Mouse (Mus musculus) hindlimb bud, embryonic 11.5 days (tissue): ENCODE data around the gene Iscu.

Experiments used
- DNase-seq: peaks from one replicate; pipeline ENCODE4 v3.0.0-alpha.2; 2012; ENCODE audit warnings: low read depth, low spot score; ENCODE audit errors: extremely low spot score

Iscu gene

DNA sequence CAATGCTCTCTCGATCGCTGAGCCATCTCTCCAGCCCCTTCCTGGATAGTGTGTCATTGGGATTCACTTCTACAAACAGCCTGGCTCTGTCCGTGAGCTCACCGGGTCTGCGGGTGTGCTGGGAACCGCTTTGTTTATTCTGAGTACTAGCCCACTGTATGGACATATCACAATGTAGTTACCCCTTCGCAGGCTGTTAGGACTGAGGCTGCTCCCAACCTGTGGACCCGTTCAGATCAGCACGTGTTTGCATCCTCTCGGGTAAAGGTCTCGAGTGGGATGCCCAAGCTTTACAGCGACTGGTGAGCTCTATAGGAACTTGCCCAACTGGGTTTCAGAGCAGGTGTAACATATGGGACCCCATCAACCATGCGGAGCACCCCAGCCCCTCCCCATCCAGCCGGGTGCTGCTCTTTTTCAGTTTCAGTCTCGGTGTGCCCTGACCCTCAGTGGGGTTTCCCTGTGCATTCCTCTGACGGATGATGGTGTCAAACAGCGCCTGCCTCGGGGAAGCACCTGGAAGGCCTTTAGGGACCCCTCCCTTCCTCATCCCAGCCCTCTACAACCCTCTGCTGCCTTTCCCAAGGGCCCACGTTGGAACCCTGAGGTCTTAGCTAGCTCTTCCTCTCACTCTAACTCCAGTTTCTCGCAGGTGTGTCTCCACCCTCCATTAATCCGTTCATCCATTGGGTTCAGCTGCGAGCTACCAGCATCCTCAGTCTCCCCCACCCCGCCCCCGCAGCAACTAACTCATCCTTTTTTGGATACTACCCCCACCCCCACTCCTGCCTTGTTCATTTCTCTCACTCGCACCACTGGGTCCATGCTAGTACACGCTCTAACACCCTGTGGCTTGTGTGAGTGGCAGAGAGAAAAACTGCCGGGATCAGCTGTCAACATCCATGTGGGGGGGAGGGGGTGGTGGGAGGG lies 41.8 kb downstream of the Iscu start:
- no peak for DNase-seq

DNA sequence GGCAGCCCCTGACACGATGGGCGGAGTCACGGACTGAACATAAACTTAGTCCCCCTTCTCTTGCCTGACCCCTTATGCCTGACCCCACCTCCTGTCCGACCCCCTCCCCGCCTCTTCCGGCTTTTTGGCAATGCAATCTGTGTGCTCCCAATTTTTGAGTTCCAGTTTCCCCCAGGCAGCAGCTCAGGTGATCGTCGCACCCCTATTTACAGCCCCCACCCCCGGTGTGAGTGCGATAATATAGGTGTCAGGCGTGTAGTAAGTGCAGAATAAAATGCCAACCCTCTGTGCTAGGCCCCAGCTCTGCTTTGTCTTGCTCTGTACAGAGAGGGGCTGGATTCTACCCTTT lies 42.5 kb downstream of the Iscu start:
- DNase-seq = no peak

DNA sequence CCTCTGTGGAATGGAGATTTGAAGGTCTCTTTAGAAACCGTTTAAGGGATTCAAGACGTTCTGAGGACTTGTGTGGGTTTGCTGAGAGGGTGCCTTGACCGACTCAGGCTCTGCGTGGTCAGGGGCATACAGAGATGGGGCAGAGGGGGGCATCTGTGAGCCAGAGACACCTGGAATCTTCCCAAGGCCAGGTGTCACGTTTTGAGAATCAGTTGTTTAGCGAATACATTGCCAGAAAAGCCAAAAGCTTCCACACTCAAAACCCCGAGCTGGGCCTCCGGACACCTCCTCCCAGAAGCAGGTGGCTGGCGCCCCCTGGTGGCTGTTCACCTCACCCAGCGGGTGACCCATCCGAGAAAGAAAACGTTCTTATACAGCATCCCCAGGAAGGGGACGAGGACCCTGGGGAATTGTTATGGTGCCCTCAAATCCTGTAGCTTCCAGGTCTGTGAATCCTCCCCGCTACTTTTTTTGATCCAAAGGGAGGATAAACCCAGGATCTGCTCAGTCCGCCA lies 43.1 kb downstream of the Iscu start:
- peak; percentile 66 for DNase-seq

DNA sequence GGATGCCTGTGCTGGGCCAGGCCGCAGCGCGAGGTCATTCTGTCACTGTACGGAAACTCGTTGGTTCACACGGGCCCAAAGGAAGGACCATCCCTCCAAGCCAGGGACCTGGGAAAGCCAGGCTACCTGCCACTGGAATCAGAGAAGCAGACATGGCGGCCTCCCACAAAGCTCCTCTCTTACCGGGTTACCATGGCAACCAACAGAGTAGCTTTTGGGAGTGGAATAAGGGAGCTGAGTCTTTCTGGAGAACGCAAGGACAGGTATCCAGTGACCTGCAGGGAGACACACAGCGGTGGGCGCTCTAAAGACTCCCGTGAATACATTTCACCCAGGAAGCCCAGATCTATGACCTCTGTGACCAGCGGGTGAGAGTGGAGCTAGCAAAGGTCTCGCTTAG lies 46.0 kb downstream of the Iscu start:
- no peak for DNase-seq

DNA sequence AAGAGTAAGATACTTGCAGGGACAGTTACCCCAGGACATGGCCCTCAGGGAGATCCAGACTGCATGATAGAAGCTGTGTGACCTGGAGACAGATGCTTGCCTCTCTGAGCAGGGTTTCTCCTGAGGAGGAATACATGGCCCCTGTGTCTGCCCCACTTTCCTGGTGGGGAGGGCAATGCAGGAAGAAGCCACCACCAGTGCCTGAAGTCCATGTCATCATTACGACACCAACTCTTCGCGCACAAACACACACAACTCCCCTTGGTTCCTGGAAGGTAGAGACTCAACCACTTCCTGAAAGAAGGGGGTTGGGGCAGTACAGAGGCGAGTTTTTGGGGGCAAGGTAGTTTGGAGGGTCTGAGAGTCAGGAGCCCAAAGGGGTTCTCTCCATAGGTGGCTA lies 51.7 kb downstream of the Iscu start:
- no peak for DNase-seq

DNA sequence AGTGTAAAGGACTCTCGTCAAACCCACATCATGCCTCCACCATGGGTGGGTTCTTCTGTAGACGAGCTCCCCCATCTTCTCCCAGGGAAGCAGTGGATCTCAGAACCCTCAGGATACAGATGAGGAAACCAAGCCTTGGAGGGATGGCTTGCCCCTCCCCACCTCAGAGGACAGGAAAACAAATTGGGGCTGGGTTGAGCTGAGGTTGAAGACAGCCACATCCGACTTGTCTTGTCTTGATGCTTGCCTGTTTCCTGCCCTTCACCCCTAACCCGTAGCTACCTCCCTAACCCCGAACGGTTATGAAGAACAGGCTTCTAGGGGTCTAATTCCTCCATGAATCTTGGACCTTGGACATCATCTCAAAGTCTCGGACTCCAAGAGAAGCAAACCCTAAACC lies 53.0 kb downstream of the Iscu start:
- no peak for DNase-seq

DNA sequence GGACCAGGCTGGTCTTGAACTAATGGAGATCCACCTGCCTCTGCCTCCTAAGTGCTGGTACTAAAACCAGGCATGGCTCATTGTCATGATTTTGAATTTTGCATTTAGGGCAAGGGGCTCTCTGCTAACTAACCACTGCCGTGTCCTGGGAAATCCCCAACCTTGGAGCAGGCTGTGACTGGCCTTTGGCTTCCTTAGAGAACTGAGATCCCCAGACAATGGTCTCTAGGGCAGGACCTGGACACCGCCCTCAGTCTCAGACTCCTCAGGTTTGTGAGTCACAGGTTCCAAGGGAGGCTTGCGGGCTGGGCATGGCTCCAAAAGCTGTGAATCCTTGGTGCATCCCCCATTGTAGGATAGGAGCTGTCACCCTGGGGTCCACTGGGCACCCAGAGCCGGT lies 54.1 kb downstream of the Iscu start:
- DNase-seq = no peak
